Mouse (Mus musculus) MEL (cell line): ENCODE results near the gene Usf1.

Experiments
- CTCF ChIP-seq, 3 experiments: IDR thresholded peaks in 2 of 3; conservative IDR thresholded peaks in 1 of 3; 2 replicates each; pipeline ENCODE4 v1.5.1; 2011 to 2012; ENCODE audit warnings: low read length in 3 of 3, low read depth in 2 of 3, mild to moderate bottlenecking in 2 of 3, improper control_type of control experiment in 1 of 3, inconsistent platforms in 1 of 3, mixed read lengths in 1 of 3, moderate library complexity in 1 of 3; ENCODE audit not compliant: control insufficient read depth in 1 of 3, insufficient read depth in 1 of 3, poor library complexity in 1 of 3, severe bottlenecking in 1 of 3
- E2F4 ChIP-seq: IDR thresholded peaks from 2 replicates; pipeline ENCODE4 v1.6.1; 2011; ENCODE audit warnings: low read depth, low read length, improper control_type of control experiment, borderline replicate concordance
- EP300 ChIP-seq, 2 experiments: IDR thresholded peaks; 2 replicates each; pipeline ENCODE4 v1.6.1; 2011; ENCODE audit warnings: improper control_type of control experiment in 2 of 2, low read length in 2 of 2, low read depth in 1 of 2, mild to moderate bottlenecking in 1 of 2
- GABPA ChIP-seq: IDR thresholded peaks from 2 replicates; pipeline ENCODE4 v1.6.1; 2012; ENCODE audit warnings: low read depth, mild to moderate bottlenecking, inconsistent platforms, low read length, improper control_type of control experiment, moderate library complexity
- MAFK ChIP-seq: IDR thresholded peaks from 2 replicates; pipeline ENCODE4 v1.6.1; 2011; ENCODE audit warnings: low read depth, mild to moderate bottlenecking, low read length, improper control_type of control experiment, borderline replicate concordance
- NELFE ChIP-seq: IDR thresholded peaks from 2 replicates; pipeline ENCODE4 v1.6.1; 2011; ENCODE audit warnings: low read depth, low read length, improper control_type of control experiment
- NRF1 ChIP-seq: IDR thresholded peaks from 2 replicates; pipeline ENCODE4 v1.6.1; 2014; ENCODE audit warnings: low read depth, mild to moderate bottlenecking, inconsistent platforms, low read length, improper control_type of control experiment, moderate library complexity; ENCODE audit not compliant: poor library complexity, insufficient read depth, severe bottlenecking
- POLR2A ChIP-seq, 2 experiments: IDR thresholded peaks; 2 replicates each; pipeline ENCODE4 v1.6.1; 2011 to 2012; ENCODE audit warnings: low read length in 2 of 2, mild to moderate bottlenecking in 2 of 2, control low read depth in 1 of 2, improper control_type of control experiment in 1 of 2, low read depth in 1 of 2, moderate library complexity in 1 of 2; ENCODE audit not compliant: control insufficient read depth in 1 of 2, insufficient read depth in 1 of 2, poor library complexity in 1 of 2
- POLR2AphosphoS2 ChIP-seq: IDR thresholded peaks from 2 replicates; pipeline ENCODE4 v1.6.1; 2011; ENCODE audit warnings: low read length, improper control_type of control experiment
- POLR2AphosphoS5 ChIP-seq: IDR thresholded peaks from 2 replicates; pipeline ENCODE4 v1.6.1; 2012; ENCODE audit warnings: low read depth, borderline replicate concordance, mild to moderate bottlenecking, inconsistent platforms, low read length, moderate library complexity, mixed read lengths
- SMC3 ChIP-seq: IDR thresholded peaks from 2 replicates; pipeline ENCODE4 v1.6.1; 2011; ENCODE audit warnings: low read depth, low read length, improper control_type of control experiment
- TAL1 ChIP-seq: IDR thresholded peaks from 2 replicates; pipeline ENCODE4 v1.6.1; 2012; ENCODE audit warnings: mild to moderate bottlenecking, inconsistent platforms, low read length, moderate library complexity, mixed read lengths

GRCm38 (mm10) chr1:171452923-171453322 is 41.8 kb downstream of the Usf1 start:
- TF ChIP-seq GABPA (no peak), CTCF (IDR thresholded peaks at IDR 0.05 in 2 of 3, conservative IDR thresholded peaks at IDR 0.05 in 1 of 3; ENCODE audit: control insufficient read depth in 1 of 3, insufficient read depth in 1 of 3, low read depth in 2 of 3, low read length in 3 of 3, poor library complexity in 1 of 3, severe bottlenecking in 1 of 3) (no peak), POLR2A (IDR thresholded peaks at IDR 0.05; ENCODE audit: control insufficient read depth in 1 of 2, insufficient read depth in 1 of 2, low read depth in 1 of 2, low read length in 2 of 2, poor library complexity in 1 of 2) (no peak), E2F4 (no peak), MAFK (no peak), EP300 (IDR thresholded peaks at IDR 0.05; ENCODE audit: low read depth in 1 of 2, low read length in 2 of 2) (no peak), POLR2AphosphoS5 (no peak), NELFE (no peak), NRF1 (no peak), POLR2AphosphoS2 (no peak), SMC3 (no peak), TAL1 (no peak)
